Mouse (Mus musculus): ENCODE measurements around the gene Polr2j. TPM values are rescaled to one million over a fixed set of nuclear protein-coding genes. Genes with fewer than 3 reads are reported as not detected.

Gene Polr2j
- polyA plus RNA-seq, 1 experiment from 2014 or later: 227 TPM

DNA sequence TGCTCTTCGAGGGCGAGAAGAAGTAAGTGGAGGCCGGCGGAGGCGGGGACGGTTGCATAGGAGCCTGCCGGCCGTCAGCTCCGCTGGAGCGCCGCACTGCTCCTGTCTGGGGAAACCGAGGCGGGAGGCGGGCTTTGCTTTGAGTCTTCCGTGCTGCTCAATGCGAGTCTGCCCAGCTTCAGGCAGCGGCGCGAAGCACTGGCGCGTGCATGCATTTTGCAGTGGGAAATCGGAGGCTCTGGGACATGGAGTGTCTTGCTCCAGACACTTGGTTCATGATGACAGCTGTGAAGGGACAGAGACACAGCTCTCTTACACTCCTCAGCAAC is 317 bp downstream of the Polr2j start:
- H3K4me3 ChIP-seq (ENCODE audit: low read depth, low read length): peak overlapping the region; percentile 90
- peak overlapping the region; percentile 89 for H3K9ac ChIP-seq (ENCODE audit: low read depth, low read length)
- peaks cover 22% of the 10 kb centered on the region for H3K36me3 ChIP-seq (ENCODE audit: control insufficient read depth, insufficient read depth, low read length)
- no peaks in the 10 kb centered on the region for H3K9me3 ChIP-seq (ENCODE audit: control insufficient read depth, low read length)
- H3K27me3 ChIP-seq (replicated peaks; ENCODE audit: control insufficient read depth, insufficient read depth, low read length): no peaks in the 10 kb centered on the region
- DNase-seq (ENCODE audit: low spot score): no peak
- 0% methylated on average over 21 of the region's 22 CpGs for WGBS
- H3K4me1 ChIP-seq (ENCODE audit: control insufficient read depth, insufficient read depth, low read length): peaks cover 14% of the 10 kb centered on the region
- H3K27ac ChIP-seq (replicated peaks; ENCODE audit: low read depth, low read length): peak overlapping the region; percentile 61
- peak overlapping the region; percentile 88 for H3K4me2 ChIP-seq (ENCODE audit: low read depth, low read length)
- ATAC-seq (ENCODE audit: low read depth): peak; percentile 67

DNA sequence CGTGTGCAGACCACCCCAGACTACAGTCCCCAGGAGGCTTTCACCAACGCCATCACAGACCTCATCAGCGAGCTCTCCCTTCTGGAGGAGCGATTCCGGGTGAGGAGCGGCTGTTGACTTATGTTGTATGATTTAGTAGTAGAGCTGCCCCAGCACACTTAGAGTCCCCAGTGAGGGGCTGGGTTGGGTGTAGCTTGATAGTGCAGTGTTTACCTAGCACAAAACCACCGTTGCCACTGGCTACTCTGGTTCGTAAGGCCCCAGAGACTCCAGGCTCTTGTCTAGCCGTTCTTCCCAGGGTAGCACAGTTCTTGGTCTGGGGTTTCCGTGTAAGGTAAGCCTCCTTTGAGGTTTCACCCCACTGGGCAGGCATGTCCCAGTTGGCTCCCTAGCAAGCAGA is 5.7 kb downstream of the Polr2j start:
- Histone ChIP-seq H3K27me3 (replicated peaks; ENCODE audit: control insufficient read depth, insufficient read depth, low read length) (no peaks in the 10 kb centered on the region), H3K9ac (ENCODE audit: low read depth, low read length) (no peak overlapping the region), H3K4me2 (ENCODE audit: low read depth, low read length) (no peak overlapping the region), H3K4me3 (ENCODE audit: low read depth, low read length) (no peak overlapping the region), H3K36me3 (ENCODE audit: control insufficient read depth, insufficient read depth, low read length) (peaks cover 70% of the 10 kb centered on the region), H3K9me3 (ENCODE audit: control insufficient read depth, low read length) (no peaks in the 10 kb centered on the region), H3K27ac (replicated peaks; ENCODE audit: low read depth, low read length) (no peak overlapping the region), H3K4me1 (ENCODE audit: control insufficient read depth, insufficient read depth, low read length) (peaks cover 7% of the 10 kb centered on the region)
- ATAC-seq (ENCODE audit: low read depth): no peak
- WGBS: 84% methylated on average over 10 of the region's 10 CpGs
- no peak for DNase-seq (ENCODE audit: low spot score)

DNA sequence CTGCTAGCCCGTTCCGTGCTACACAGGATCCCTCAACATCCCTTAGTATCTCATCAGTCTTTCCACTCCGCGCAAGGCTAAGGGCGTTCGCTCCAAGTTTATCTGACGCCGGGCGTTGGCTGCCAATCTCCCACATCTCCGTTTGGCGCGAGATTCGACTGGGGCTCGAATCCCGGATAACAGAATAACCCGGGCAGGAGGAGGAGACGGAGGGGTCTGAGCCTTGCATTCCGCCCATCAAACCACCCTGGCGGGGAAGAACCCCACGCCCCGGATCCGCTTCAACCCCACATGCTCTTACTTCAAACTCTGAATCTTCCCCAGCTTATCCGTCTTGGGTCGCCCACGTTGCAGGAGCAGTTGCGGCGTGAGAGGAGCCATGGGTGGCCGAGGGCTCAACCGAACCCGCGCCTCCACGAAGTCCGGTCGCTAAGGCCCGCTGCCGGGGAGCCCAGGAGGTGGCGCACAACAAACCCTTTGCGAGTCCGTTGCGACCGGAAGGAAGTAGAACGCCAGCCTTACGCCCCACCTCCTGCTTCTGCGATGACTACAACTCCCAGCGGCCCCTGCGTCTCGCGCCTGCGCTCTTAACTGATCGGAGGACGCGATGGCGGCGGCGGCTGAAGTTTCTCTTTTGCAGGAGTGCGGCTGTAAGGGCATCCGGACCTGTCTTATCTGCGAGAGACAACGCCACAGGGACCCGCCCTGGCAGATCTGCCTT is 19.3 kb downstream of the Polr2j start, which contains the start of the genes Lrwd1 and Alkbh4:
TSS of gene Lrwd1 (minus strand) at position 504 of the 721 bp plus-strand sequence.
TSS of gene Alkbh4 (plus strand) at position 576 of the 721 bp plus-strand sequence.
- peak within 1 kb of the TSS; percentile 85 for H3K4me3 ChIP-seq (ENCODE audit: low read depth, low read length)
- DNase-seq (ENCODE audit: low spot score) (peak; percentile 98), ATAC-seq (ENCODE audit: low read depth) (peak; percentile 96)
- no peaks in the 10 kb centered on the region for H3K27me3 ChIP-seq (replicated peaks; ENCODE audit: control insufficient read depth, insufficient read depth, low read length)
- peaks cover 11% of the 10 kb centered on the region for H3K4me1 ChIP-seq (ENCODE audit: control insufficient read depth, insufficient read depth, low read length)
- peak within 1 kb of the TSS; percentile 56; the same call in 1 of the 2 replicates for H3K27ac ChIP-seq (replicated peaks; ENCODE audit: low read depth, low read length)
- peak within 1 kb of the TSS; percentile 75 for H3K4me2 ChIP-seq (ENCODE audit: low read depth, low read length)
- WGBS: under 1% methylated on average over 59 of the region's 60 CpGs
- peak within 1 kb of the TSS; percentile 79 for H3K9ac ChIP-seq (ENCODE audit: low read depth, low read length)
- peaks cover 51% of the 10 kb centered on the region for H3K36me3 ChIP-seq (ENCODE audit: control insufficient read depth, insufficient read depth, low read length)
- H3K9me3 ChIP-seq (ENCODE audit: control insufficient read depth, low read length): no peaks in the 10 kb centered on the region

GRCm38 (mm10) chr5:136136292-136136990 is 20.0 kb downstream of the Polr2j start:
- WGBS: 5% methylated on average over 20 of the region's 20 CpGs
- peak overlapping the region; percentile 79 for H3K9ac ChIP-seq (ENCODE audit: low read depth, low read length)
- peak overlapping the region; percentile 75 for H3K4me2 ChIP-seq (ENCODE audit: low read depth, low read length)
- H3K27ac ChIP-seq (replicated peaks; ENCODE audit: low read depth, low read length): peak overlapping the region; percentile 40; the same call in 1 of the 2 replicates
- ATAC-seq (ENCODE audit: low read depth): peak; percentile 7
- no peaks in the 10 kb centered on the region for H3K9me3 ChIP-seq (ENCODE audit: control insufficient read depth, low read length)
- H3K27me3 ChIP-seq (replicated peaks; ENCODE audit: control insufficient read depth, insufficient read depth, low read length): no peaks in the 10 kb centered on the region
- peaks cover 11% of the 10 kb centered on the region for H3K4me1 ChIP-seq (ENCODE audit: control insufficient read depth, insufficient read depth, low read length)
- peaks cover 54% of the 10 kb centered on the region for H3K36me3 ChIP-seq (ENCODE audit: control insufficient read depth, insufficient read depth, low read length)
- peak overlapping the region; percentile 85 for H3K4me3 ChIP-seq (ENCODE audit: low read depth, low read length)
- DNase-seq (ENCODE audit: low spot score): no peak

DNA sequence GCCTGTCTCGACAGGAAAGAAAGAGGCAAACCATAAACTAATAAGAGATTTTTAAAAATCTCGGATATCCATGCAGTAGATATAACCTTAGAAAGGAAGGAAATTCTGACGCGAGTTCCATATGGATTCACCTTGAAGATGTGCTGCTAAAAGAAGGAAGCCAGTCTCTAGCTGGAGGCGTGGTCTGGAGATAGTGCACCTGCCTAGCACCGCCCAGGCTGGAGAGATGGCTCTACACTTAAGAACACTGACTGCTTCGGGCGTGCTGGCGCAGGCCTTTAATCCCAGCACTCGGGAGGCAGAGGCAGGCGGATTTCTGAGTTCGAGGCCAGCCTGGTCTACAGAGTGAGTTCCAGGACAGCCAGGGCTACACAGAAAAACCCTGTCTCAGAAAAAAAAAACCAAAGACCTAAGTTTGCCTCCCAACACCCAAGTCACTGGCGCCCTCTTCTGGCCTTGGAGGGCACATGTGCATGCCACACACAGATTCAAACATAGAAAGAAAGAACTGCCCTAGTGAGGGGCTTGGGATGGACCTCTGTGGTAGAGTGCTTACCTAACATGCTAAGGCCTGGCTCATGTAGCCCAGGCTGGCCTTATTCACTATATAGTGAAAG is 21.3 kb downstream of the Polr2j start:
- H3K27ac ChIP-seq (replicated peaks; ENCODE audit: low read depth, low read length): no peak overlapping the region
- H3K4me2 ChIP-seq (ENCODE audit: low read depth, low read length): no peak overlapping the region
- 82% methylated on average over 12 of the region's 13 CpGs for WGBS
- H3K9me3 ChIP-seq (ENCODE audit: control insufficient read depth, low read length): no peaks in the 10 kb centered on the region
- H3K36me3 ChIP-seq (ENCODE audit: control insufficient read depth, insufficient read depth, low read length): peaks cover 47% of the 10 kb centered on the region
- no peaks in the 10 kb centered on the region for H3K27me3 ChIP-seq (replicated peaks; ENCODE audit: control insufficient read depth, insufficient read depth, low read length)
- H3K4me3 ChIP-seq (ENCODE audit: low read depth, low read length): no peak overlapping the region
- H3K4me1 ChIP-seq (ENCODE audit: control insufficient read depth, insufficient read depth, low read length): peaks cover 11% of the 10 kb centered on the region
- H3K9ac ChIP-seq (ENCODE audit: low read depth, low read length): no peak overlapping the region
- DNase-seq (ENCODE audit: low spot score) (peak; percentile 19), ATAC-seq (ENCODE audit: low read depth) (no peak)

GRCm38 (mm10) chr5:136139393-136139792 is 23.0 kb downstream of the Polr2j start:
- Histone ChIP-seq H3K4me2 (ENCODE audit: low read depth, low read length) (no peak overlapping the region), H3K9ac (ENCODE audit: low read depth, low read length) (no peak overlapping the region), H3K4me1 (ENCODE audit: control insufficient read depth, insufficient read depth, low read length) (peaks cover 11% of the 10 kb centered on the region), H3K9me3 (ENCODE audit: control insufficient read depth, low read length) (0 out of 2 replicates have a peak, but pooled peaks cover 3% of the 10 kb centered on the region), H3K27me3 (replicated peaks; ENCODE audit: control insufficient read depth, insufficient read depth, low read length) (no peaks in the 10 kb centered on the region), H3K27ac (replicated peaks; ENCODE audit: low read depth, low read length) (no peak overlapping the region), H3K4me3 (ENCODE audit: low read depth, low read length) (no peak overlapping the region), H3K36me3 (ENCODE audit: control insufficient read depth, insufficient read depth, low read length) (peaks cover 34% of the 10 kb centered on the region)
- ATAC-seq (ENCODE audit: low read depth) (no peak), DNase-seq (ENCODE audit: low spot score) (no peak)
- WGBS: 95% methylated on average over 13 of the region's 13 CpGs

DNA sequence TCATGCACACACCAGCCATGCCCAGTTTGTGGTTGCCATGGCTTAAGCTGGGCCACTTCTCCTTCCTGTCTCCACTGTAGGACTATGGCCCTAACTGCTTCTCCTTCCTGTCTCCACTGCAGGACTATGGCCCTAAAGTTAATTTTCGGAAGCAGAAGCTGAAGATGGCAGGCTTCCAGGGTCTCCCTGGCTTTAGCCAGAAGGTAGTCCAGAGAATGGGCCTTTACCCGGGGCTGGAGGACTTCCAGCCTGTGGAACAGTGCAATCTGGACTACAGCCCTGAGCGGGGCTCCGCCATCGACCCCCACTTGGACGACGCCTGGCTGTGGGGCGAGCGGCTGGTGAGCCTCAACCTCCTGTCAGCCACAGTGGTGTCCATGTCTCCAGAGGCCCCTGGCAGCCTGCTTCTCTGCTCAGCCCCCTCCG is 23.6 kb downstream of the Polr2j start:
- H3K27ac ChIP-seq (replicated peaks; ENCODE audit: low read depth, low read length): no peak overlapping the region
- DNase-seq (ENCODE audit: low spot score): no peak
- no peak for ATAC-seq (ENCODE audit: low read depth)
- H3K9ac ChIP-seq (ENCODE audit: low read depth, low read length): no peak overlapping the region
- H3K4me3 ChIP-seq (ENCODE audit: low read depth, low read length): no peak overlapping the region
- peaks cover 34% of the 10 kb centered on the region for H3K36me3 ChIP-seq (ENCODE audit: control insufficient read depth, insufficient read depth, low read length)
- H3K9me3 ChIP-seq (ENCODE audit: control insufficient read depth, low read length): 0 out of 2 replicates have a peak, but pooled peaks cover 3% of the 10 kb centered on the region
- H3K4me1 ChIP-seq (ENCODE audit: control insufficient read depth, insufficient read depth, low read length): peaks cover 7% of the 10 kb centered on the region
- no peak overlapping the region for H3K4me2 ChIP-seq (ENCODE audit: low read depth, low read length)
- 90% methylated on average over 10 of the region's 10 CpGs for WGBS
- no peaks in the 10 kb centered on the region for H3K27me3 ChIP-seq (replicated peaks; ENCODE audit: control insufficient read depth, insufficient read depth, low read length)

DNA sequence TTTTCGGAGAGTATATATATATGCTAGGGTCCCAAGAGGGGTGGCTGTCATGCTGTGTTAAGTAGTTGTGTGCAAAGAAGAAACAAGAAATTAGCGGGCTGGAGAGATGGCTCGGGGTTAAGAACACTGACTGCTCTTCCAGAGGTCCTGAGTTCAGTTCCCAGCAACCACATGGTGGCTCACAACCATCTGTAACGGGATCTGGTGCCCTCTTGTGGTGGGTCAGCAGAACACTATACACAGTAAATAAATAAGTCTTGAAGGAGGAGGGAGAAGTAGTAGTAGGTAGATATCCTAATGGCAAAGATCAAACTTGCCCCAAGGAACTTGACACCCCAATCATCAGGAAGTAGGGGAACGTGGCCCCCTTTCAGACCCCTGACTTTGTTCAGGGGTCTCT is 26.3 kb downstream of the Polr2j start:
- WGBS: 87% methylated on average over 5 of the region's 5 CpGs

More for the DNA sequence above, 26.3 kb downstream of the Polr2j start:
- Histone ChIP-seq H3K9me3 (ENCODE audit: control insufficient read depth, low read length) (0 out of 2 replicates have a peak, but pooled peaks cover 3% of the 10 kb centered on the region), H3K4me1 (ENCODE audit: control insufficient read depth, insufficient read depth, low read length) (no peaks in the 10 kb centered on the region; the same call in 1 of the 2 replicates), H3K9ac (ENCODE audit: low read depth, low read length) (no peak overlapping the region), H3K4me2 (ENCODE audit: low read depth, low read length) (no peak overlapping the region), H3K27me3 (replicated peaks; ENCODE audit: control insufficient read depth, insufficient read depth, low read length) (no peaks in the 10 kb centered on the region), H3K27ac (replicated peaks; ENCODE audit: low read depth, low read length) (no peak overlapping the region), H3K36me3 (ENCODE audit: control insufficient read depth, insufficient read depth, low read length) (peaks cover 34% of the 10 kb centered on the region), H3K4me3 (ENCODE audit: low read depth, low read length) (no peak overlapping the region)
- DNase-seq (ENCODE audit: low spot score) (no peak), ATAC-seq (ENCODE audit: low read depth) (no peak)

Measured in embryonic facial prominence, embryonic 14.5 days (tissue).